Mouse (Mus musculus): Measurements from ENCODE around the gene Pmf1.

Gene Pmf1

DNA sequence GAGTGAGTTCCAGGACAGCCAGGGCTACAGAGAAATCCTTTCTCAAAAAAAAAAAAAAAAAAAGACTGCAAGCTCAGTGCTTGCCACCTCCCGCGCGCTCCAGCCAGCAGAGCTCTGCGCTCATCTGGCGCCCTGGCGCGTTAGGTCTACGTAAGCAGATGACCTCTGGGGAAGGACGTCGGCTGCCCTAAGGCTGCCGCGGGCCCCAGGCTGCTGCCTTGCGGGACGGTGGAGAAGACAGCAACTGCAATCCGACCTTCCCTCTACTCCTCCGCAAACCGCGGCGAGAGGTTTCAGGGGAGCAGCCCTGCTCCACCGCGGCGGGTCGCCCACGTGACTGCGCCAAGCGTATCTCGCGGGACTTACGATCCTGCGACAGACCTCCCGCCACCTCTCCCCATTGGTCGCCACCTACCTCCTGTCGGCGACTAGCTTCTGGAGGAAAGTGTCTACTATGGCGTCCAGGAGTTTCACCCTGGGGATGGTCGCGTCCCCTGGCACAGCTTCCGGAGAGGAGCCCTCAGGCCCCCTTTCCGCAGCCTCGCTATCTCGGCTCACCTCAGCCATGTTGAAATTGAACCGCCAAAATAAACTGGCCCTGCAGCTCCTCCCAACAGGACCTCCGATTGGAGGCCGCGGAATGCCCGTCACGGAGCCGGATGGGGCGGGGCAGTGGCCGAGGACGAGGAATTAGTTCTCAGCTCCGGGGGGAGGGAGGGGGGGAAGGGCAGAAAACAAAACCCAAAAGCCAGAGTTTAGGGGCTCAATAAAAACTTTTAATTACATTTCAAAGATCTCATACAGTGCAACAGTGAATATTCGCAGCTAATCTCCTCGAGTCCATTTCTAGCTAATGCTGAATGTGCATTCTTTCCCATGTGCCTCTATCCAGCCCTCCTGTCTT, at the start of gene Pmf1:
Gene Pmf1 (minus strand): TSS at position 591 of the 904 bp plus-strand sequence.
- peak; percentile 94 for DNase-seq (ENCODE audit: low read depth)

DNA sequence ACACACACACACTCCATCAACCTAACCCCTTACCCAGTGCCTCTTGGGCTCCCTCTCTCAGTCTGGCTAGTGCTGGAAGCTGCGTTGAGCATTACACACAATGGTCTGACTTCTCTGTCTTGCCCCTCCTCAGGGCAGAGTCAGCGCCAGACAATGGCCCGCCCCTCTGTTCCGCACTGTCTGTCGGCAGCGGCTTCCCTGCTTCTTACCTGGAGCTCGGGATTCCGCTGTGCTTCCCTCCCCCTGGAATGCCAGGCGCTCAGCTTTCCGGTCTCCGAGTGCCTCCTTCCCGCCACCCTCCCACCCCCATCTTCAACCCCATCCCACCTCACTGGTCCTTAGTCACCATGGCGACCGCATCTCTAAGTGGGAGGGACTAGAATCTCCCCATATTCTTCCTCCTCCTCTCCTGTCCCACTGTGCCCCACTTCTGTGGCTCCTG, 48.7 kb upstream of the Pmf1 start:
- DNase-seq (ENCODE audit: low read depth) = no peak

DNA sequence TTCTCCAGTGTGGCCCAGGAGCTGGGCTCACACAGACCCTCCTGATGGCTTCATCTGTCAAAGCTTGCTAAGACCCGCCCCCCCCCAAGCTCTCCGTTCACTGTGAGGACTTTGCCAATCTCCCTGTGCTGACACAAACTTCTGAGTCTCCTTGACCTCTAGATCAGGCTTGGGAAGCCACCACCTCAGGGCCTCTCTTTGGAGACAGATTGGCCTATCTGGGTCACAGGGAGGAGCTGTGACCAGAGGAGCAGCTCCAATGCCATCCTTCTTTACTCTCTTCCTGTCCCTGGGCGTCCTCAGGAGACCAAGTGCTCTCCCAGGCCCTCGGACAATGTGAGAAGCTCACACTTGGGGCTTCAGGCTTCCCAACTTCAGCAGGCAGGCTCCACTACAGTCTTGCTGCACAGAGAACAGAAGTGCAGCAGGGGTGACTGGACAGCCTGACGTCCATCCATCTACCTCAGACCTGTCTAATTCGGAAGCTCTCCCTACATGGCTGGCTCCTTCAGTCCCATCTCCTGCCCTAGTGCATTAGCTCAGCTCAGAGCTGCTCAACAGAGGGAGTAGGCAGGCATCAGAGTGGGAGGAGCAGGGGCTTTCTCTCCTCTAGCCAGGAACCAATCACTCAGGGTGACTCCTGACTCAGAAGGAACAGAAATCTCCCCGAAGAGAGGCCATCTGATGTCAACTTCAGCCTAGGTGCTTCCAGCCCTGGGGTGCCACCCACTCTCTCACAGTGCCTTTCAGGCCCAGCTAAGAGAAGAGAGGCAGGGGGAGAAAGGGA, 46.8 kb upstream of the Pmf1 start:
- DNase-seq (ENCODE audit: low read depth) = peak; percentile 28

DNA sequence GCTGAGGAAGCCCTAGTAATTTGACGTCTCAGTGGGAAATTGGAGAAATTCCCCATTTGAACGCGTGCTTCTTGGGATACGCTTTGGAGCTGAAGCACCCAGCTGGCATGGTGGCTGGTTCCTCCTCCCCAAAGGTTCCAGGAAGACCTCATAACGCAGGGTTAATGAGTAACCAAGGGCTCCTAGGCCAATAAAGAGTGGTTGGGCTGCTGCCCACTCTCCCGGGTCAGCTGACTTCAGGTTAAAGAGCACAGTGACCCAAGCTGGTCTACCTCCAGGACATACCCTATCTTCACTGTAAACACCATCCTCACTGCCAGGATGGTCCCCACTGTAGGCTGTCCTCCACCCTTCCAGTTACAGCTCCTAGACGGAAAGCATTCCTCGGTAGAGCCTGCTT, 46.2 kb upstream of the Pmf1 start:
- DNase-seq (ENCODE audit: low read depth) = no peak

DNA sequence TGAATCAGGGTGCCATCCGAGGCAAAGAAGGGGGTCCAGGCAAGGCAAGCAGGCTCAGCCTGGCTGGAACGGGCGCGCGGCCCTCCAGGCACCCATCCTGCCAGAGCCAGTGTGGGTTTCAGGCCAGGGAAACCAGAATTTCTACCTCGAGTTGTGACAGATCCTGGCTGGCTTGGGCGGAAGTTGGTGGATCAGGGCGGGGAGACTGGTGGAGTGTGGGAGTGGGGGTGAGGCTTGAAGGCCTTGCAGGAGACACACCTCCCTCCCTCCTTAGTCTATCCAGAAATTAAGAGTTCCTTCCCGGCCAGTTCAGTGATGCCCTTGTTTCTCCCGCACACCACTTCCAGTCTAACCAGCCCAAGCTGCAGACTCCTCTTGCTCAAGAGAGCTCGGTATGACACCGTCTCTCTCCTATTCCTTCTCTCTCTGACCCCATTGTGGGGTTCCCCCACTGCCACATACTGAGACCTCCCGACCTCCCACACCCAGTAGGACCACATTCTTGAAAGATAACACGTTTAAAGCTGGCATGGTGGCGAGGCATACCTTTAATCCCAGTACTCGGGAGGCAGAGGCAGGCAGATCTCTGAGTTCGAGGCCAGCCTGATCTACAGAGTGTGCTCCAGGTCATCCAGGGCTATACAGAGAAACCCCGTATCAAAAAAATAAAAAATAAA, 45.6 kb upstream of the Pmf1 start:
- DNase-seq (ENCODE audit: low read depth) = no peak

DNA sequence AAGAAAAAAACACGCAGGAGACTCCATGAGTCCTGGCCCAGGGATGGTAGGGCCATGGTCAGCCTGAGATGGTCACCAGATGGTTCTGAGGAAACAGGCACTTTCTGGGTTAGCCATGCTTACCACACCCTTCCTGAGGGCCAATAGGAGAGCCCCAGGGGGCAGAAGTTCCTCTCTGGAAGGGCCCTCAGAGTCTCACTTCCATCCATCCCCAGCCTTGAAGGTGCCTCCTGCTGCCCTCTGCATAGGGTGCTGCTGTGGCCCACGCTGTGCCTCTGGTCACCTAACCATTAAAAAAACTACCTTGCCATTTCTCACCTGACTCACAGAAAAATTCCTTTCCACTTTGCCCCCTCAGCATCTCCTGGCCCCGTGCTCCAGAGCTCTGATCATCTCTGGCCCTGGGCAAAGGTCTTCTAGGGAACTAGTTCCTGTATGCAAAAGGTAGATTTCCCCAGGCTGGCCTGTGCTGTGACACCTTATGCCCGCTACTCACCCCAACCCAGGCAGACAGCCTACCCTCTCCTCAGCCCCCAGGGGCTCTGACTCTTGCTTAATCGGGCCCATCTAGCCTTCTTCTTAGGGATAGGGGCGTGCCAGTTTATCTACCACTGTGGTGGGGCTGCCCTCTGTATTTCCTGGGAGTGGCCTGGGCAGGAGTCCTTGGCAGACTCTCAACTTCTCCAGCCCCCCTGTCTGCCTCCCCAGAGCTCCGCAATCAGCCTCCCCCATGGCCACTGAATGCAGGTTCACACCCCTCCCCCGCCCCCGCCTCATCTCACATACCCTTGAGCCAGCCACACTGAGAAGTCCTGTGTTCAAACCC, 44.8 kb upstream of the Pmf1 start:
- DNase-seq (ENCODE audit: low read depth) = no peak

DNA sequence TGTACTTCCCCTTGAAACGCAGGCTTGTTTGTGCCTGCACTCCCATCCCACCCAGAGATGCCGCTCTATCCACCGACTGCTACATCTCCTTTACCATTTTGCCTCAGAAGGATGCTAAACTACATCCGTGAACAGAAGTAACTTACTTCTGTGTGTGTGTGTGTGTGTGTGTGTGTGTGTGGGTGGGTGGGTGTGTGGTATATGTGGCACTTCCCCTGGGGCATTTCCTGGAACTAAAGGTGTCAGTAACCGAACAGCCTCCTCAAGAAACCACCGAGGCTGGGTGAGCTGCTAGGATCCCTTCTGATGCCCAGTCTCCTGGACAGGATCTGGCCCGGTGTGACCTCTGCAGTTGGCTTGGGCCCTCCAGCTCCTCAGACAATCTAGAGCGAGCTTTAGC, 43.9 kb upstream of the Pmf1 start:
- DNase-seq (ENCODE audit: low read depth) = no peak

DNA sequence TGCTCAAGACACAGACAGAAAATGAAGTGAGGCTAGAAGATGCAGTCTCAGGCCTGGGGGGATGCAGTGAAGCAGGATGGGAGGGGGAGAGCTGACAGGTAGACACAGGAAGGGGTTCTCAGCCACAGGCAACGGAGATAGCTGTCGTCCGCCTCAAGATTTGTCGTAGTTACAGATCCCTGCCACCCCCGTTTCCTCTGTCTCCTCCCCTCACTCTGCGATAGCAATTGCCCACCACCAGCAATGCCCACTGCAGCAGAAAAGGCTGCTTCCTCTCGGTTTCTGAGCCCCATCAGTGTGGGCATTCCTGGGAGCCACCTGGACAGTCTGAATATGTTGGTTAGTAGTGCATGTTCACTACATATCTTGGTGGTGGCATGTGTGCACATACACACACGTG, 43.2 kb upstream of the Pmf1 start:
- DNase-seq (ENCODE audit: low read depth) = no peak

DNA sequence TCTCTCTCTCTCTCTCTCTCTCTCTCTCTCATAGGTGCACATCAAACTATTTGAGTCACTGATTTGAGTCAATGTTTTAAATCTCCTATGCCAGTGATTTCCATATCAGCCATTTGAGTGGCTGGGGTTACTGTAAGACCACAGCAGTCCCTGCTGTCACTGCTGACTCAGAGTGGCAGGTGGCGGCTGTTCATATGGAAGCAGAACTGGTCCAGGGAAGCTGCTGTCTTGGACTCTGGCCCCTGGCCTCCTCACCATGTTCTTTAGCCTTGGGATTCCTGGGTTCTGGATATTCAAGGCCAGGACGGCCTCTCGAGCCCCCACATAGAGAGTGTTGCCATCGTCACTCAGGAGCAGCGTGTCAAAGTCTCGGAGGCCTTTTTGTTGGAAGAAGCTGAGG, 42.6 kb upstream of the Pmf1 start:
- no peak for DNase-seq (ENCODE audit: low read depth)

DNA sequence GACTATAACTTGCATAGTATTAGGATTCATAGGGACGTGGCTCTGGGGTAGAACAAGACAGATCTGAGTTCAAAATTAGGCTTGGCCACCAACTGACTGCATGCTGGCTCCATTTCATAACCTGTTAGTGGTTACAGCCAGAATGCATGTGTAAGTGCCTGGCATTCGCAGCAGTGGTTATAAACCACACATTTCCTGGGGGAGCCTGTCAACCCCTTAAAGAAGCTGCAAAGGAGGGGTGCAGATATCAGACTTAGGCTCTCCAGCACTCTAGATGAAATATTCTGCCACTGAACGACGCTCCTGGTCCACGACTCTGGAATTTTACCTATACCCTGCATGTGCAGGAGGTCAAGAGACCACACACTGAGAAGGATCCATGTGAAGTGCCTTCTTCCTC, 42.1 kb upstream of the Pmf1 start:
- DNase-seq (ENCODE audit: low read depth) = no peak

DNA sequence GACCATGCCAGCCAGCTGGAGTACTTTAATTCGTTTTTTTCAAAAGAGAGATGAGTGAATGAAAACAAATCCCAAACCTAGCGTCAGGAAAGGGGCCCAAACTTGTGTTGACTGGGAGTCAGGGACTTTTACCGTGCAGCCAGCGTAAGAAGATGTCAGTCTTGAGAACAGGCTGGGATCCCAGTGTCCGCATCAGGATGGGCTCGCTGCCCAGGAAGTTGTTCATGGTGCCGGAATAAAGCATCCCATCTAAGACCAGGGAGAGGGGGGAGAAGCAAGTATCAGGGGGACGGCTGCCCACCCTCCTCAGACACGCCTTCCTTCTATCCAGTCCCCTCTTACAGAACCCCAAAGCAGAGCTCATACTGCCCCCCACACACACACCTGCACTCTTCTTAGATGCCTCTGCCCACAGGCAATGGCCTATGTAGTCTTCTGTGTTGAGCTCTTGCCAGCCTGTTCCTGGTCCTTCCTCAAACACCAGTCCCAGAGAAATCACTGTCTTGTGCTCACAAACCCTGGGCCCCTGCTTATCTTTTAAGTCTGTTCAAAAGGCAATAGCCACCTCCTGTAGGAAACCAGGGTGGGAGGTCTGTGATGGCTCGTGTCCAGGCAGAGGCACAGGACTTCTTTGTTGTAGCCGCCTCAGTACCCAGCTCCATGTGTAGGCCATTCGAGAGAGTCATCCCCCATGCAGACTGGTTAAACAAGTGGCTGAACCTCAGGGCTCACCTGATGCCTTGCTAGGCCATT, 40.4 kb upstream of the Pmf1 start:
- no peak for DNase-seq (ENCODE audit: low read depth)

DNA sequence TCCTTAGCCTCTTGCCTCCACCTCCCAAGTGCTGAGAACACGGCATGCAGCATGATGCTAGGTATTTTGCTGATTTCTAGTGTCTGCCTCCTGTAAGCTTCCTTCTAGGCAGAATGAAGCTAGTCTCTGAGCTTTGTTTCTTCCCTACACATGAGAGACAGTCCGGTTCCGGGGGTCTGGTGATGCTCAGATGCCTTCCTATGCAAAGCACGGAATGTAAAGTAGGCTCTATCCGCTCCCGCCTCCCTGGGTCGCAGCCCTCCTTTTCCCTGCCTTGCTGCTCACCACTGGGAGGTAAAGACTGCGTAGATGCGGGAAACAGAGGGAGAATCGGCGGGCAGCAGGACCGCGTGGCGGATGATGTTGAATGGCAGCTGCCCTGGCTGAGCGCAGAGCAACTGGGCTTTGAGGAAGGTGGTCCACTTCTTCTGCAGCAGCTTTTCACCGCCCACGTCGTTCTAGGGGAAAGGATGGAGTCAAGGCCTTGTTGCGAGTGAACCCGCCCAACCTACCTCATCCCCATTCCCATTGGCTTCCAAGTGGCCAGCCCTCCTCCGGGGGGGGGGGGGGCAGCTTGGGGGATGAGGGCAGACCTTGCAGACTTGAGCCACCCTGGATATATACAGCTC, 39.4 kb upstream of the Pmf1 start:
- no peak for DNase-seq (ENCODE audit: low read depth)

DNA sequence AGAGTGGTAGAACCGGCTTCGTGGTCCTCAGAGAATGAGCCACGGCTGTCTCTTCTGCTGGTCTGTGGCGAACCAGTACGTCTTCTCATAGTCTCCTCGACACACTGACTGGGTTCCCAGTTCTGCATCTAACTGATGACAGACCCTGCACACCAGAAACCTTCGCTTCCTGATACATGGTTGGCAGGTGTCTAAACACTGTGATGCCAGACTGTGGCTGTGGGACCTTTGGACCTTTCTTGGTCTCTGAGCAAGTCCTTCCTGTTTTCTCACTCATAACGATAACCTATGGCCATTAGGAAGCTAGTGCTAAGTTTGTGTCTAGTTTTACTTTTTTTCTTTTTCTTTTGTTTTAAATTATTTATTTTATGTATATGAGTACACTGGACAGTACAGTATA, 38.3 kb upstream of the Pmf1 start:
- DNase-seq (ENCODE audit: low read depth) = no peak

DNA sequence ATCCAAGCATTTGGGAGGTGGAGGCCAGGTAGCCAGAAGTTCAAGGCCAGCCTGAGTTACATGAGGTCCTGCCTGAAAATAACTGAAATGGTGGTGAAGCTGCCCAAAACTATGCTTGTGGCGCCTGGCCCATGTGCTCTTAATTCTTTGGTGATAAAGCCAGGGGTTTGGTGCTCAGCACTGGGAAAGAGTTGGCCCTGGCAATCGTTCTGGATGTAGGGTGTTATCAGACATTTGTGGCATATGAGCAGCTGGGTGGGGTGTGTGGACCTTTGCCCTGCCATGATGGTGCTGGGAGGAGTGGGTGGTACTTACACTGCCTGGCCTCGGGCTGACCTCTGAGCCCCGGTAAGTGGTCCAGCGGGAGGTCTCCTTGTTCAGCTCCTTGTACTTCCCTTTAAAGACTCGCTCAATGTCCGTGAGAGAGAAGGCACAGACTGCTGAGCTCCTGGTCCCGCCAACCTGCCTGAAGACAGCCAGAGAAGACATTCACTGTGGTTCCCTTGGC, 37.6 kb upstream of the Pmf1 start:
- DNase-seq (ENCODE audit: low read depth) = no peak

DNA sequence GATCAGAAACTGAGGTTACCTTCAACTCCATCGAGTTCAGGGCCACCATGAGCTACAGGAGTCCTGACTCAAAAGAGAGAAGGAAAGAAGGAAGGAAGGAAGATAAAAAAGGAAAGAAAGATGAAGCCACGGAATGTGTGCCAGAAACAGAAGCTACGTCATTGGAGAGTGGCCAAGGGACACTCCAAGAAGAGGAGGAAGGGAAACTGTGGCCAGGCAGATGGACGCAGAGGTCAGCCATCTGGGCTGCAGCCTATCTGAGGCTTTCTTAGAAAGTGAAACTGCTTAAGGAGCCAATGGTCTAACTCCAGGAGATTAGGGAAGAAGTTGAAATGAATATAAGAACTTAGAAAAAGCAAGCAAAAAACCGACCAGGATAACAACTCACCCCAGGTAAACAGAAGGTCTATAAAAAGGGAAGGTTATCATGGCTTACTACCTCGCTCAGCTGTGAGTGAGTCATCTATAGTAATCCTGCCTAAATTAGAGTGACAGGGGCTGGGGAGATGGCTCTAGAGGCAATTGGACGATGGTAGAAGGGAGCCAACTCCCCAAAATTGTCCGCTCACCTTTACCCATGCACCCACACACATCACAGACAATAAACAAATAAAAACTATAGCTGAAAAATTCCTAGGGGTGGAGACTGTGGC, 36.5 kb upstream of the Pmf1 start:
- peak; percentile 55 for DNase-seq (ENCODE audit: low read depth)

DNA sequence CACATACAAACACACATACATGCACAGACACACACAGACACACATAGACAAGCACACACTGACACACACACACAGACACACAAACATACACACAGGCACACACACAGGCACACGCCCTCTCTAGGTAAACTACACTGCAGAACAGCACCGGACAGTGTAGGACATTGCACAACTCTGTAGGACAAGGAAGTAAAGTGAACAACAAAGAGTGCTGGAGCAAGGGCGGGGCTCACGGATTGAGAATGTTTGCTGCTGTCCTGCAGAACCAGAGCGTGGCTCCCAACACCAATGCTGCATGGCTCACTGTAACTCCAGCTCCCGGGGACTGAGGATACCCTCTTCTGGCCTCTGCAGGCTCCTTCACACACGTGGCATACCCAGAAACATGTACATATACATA, 32.8 kb upstream of the Pmf1 start:
- peak; percentile 24 for DNase-seq (ENCODE audit: low read depth)

DNA sequence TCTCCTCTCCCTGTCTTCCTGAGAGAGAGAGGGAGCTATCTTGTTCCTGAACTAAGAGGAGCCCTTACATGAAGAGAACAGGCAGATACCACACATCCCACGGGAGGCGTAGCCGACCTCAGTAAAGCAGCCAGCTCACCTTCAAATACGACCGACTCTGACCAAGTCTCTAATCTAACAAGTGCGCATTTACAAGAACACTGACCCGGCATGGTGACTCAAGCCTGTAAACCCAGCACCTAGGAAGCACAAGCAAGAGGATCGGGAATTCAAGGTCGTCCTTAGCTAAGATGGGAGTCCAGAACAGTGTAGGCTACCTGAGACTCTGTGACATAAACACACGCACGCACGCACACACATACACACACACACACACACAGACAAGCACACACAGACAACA, 32.4 kb upstream of the Pmf1 start:
- no peak for DNase-seq (ENCODE audit: low read depth)

DNA sequence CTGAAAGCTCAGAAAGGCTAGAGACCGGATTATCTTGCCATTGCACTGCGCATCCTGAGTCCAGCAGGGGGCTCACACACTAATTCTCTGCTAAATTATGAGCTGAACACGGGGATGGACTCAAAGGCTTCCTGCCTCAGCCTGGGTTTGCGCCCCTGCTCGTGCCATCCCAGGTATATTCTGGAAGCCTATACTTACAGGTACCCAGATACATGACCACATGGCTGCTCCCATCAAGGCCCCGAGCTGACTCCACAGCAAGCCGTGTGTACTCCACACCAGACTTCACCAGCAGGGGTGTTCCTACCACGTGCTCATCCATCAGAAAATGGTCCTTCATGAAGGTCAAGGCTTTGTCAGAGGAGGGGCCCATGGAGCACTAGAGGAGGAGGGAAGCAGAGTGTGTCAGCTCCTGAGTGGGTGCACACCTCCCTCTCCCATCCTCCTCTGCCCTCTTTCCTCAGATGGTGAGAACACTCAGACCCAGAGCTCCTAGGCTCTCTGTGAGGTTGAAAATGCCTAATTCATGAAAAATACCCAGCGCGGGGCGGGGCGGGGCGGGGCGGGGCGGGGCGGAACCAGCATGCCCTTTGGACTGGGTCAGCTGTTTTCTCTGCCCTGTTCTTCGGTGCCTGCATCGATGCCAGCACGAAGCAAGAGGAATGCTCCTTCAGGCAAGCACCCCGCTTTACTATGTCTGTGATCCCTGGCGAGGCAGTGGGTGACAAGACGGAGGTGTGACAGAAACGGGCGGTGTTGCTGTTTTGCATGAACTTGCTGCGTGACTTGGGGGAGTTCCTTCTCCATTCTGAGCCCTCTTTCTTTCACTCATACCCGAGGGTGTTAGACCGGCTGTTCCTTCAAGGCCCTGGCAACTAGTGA, 30.6 kb upstream of the Pmf1 start:
- DNase-seq (ENCODE audit: low read depth) = peak; percentile 75

DNA sequence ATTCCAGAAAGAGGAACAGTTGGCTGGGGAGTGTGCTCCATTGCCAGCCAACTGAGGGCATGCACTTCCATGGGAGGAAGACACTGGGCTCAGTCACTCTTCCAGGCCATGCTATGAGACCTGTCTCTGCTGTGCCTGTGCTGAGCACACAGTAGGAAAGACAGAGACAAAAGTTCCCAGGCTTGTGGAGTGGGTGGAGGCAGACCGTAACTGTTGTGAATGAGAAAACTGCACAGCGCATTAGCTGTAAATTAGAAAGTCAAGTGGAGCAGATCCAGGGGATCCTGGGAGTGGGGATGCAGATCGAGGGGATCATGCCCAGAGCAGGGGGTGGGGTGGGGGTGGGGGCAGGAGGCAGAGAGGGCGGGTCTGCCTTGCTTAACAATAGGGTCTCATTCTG, 29.5 kb upstream of the Pmf1 start:
- no peak for DNase-seq (ENCODE audit: low read depth)

Data from NIH3T3 (cell line).